Mouse (Mus musculus): Measurements from ENCODE around the gene Zbtb20. TPM values are rescaled to one million over a fixed set of nuclear protein-coding genes. Genes with fewer than 3 reads are reported as not detected.

The Zbtb20 gene
- total RNA-seq, 2 experiments from 2014 or later: 139 to 141 TPM

- no peak for DNase-seq
Measured at GRCm38 (mm10) chr16:43489362-43489761, 613.7 kb downstream of the Zbtb20 start.

- DNase-seq: no peak
Measured at GRCm38 (mm10) chr16:43489984-43490383, 614.3 kb downstream of the Zbtb20 start.

- DNase-seq: no peak
Measured at GRCm38 (mm10) chr16:43492863-43493262, 617.2 kb downstream of the Zbtb20 start.

- no peak for DNase-seq
Measured at GRCm38 (mm10) chr16:43493596-43494385, 618.1 kb downstream of the Zbtb20 start.

GRCm38 (mm10) chr16:43495175-43495818 is 619.6 kb downstream of the Zbtb20 start:
- DNase-seq: no peak

GRCm38 (mm10) chr16:43497093-43497492 is 621.4 kb downstream of the Zbtb20 start:
- no peak for DNase-seq

- DNase-seq: no peak
Measured at GRCm38 (mm10) chr16:43500132-43500853, 624.6 kb downstream of the Zbtb20 start.

GRCm38 (mm10) chr16:43501284-43501683 is 625.6 kb downstream of the Zbtb20 start:
- DNase-seq: no peak

GRCm38 (mm10) chr16:43502339-43503009 is 626.8 kb downstream of the Zbtb20 start:
- DNase-seq: no peak

GRCm38 (mm10) chr16:43503010-43503635 is 627.4 kb downstream of the Zbtb20 start:
- DNase-seq: no peak

GRCm38 (mm10) chr16:43503636-43504010 is 627.9 kb downstream of the Zbtb20 start:
- DNase-seq: no peak

GRCm38 (mm10) chr16:43504151-43504550 is 628.5 kb downstream of the Zbtb20 start:
- DNase-seq: peak; percentile 80 to 85

GRCm38 (mm10) chr16:43504556-43504955 is 628.9 kb downstream of the Zbtb20 start:
- no peak for DNase-seq

- DNase-seq: no peak
Measured at GRCm38 (mm10) chr16:43505314-43505950, 629.8 kb downstream of the Zbtb20 start.

GRCm38 (mm10) chr16:43506189-43506751 is 630.6 kb downstream of the Zbtb20 start:
- no peak for DNase-seq

GRCm38 (mm10) chr16:43506771-43507405 is 631.2 kb downstream of the Zbtb20 start:
- no peak for DNase-seq

GRCm38 (mm10) chr16:43508166-43508998 is 632.7 kb downstream of the Zbtb20 start:
- no peak for DNase-seq

- DNase-seq: no peak
Measured at GRCm38 (mm10) chr16:43510516-43510915, 634.8 kb downstream of the Zbtb20 start.

- no peak for DNase-seq
Measured at GRCm38 (mm10) chr16:43511531-43511930, 635.9 kb downstream of the Zbtb20 start.

- DNase-seq: no peak
Measured at GRCm38 (mm10) chr16:43513933-43514332, 638.3 kb downstream of the Zbtb20 start.

Data from adrenal gland, postnatal 36 days (tissue).